Mouse (Mus musculus): ENCODE data around the gene Tiprl.

Tiprl gene

GRCm38 (mm10) chr1:165174059-165174616 is 62.7 kb downstream of the Tiprl start:
- DNase-seq (ENCODE audit: low spot score), result no peak

DNA sequence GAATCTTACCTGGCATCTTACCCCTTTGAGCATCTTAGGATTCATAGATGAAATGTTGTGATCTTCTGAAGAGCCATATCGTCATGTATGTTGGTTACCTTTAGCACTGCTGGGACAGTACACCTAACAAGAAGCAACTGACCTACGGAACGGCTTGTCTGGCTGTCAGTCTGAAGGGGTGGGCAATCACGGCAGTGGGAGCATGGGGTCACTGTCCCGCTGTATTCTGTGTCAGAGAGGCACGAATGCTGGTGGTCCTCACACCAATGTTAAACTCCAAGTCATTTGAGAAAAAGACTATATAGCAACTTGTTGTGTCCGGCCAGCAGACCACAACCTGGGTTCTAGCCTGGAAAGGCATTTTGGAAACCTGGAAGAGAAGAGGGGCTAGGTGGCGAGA is 65.5 kb downstream of the Tiprl start:
- DNase-seq (ENCODE audit: low spot score), result no peak

GRCm38 (mm10) chr1:165170157-165170556 is 66.6 kb downstream of the Tiprl start:
- no peak for DNase-seq (ENCODE audit: low spot score)

DNA sequence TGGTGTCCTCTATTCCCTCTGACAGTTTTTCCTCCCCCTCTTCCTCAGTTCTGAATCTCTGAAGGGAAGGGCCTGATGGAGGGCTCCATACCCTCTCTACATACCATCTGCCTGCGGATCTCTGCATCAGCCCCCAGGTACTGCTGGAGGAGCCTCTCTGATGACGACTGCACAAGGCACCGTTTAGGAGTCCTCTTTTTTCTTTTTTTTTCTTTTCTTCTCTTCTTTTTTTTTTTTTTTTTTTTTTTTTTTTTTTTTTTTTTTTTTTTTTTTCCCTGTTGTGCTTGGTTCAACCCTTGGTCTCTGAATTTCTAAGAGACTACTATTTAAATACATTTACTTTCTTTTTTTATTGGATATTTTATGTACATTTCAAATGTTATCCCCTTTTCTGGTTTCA is 67.3 kb downstream of the Tiprl start:
- no peak for DNase-seq (ENCODE audit: low spot score)

DNA sequence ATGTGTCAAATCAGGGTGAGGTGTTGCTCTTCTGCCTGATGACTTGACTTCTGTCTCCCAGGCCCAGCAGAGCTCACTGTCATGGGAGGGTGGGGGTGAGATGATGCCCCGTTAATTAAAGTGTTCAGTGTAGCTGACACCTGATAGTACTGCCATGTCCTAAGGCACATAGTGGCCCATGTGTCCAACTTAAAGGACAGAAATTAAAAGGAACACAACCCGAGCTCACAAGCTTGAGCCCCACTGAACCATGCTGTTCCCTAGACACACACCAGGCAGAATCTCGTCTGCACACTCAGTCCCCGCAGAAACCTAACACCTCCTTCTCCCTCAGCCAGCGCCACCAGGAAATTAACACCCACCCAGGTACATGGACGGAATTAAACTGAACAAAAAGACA is 71.9 kb downstream of the Tiprl start:
- DNase-seq (ENCODE audit: low spot score), result no peak

Data from ovary, postnatal 14 days (tissue).